Mouse (Mus musculus): ENCODE results near the gene Il4i1. TPM values are rescaled to one million over a fixed set of nuclear protein-coding genes. Genes with fewer than 3 reads are reported as not detected.

The Il4i1 gene
- total RNA-seq (2021) = 2.8 and 3.4 TPM in 2 replicates
- long read RNA-seq, partial matches to known transcripts = 1 of 16 reads
- long read RNA-seq, other reads (novel, unspliced or antisense) = 13 of 16 reads

DNA sequence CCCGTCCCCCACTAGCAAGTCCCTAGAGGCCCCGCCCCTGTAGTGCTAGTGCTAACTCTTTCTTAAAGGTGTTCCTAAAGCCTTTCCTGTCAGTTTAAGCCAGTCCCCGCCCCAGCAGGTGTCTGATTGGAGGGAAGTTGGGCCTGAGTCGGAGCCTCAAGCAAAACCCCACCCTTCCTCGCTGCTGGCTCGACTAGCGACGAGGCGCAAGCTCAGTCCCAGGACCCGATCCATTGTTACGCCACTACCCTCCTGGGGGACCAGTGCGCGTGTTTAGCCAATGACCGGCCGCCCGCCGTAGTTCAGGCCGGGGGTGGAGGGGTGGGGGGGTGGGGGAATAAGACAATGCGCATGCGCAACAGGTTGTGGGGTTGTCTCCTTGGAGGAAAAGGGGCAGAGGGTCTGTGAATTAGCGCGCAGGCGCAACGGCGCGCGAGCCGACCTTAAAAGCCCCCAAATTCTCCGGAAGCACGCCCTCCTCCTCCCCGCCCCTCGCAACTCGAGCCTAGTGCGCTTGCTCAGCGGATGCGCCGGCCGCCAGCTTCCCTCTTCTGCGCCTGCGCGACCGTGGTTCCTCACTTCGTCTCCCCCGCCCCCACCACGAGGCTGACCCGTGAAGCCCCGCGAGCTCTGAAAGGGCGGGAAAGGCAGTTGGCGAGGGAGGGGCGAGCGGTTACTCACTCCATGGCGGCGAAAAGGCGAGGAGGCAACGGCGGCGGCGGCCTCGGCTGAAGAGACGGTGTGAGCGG lies at the start of gene Il4i1, which contains the start of gene Nup62:
Il4i1 (plus strand) TSS at position 667 of the 749 bp plus-strand sequence.
Nup62 (plus strand) TSS at position 368 of the 749 bp plus-strand sequence.
- peak; percentile 99 for DNase-seq

DNA sequence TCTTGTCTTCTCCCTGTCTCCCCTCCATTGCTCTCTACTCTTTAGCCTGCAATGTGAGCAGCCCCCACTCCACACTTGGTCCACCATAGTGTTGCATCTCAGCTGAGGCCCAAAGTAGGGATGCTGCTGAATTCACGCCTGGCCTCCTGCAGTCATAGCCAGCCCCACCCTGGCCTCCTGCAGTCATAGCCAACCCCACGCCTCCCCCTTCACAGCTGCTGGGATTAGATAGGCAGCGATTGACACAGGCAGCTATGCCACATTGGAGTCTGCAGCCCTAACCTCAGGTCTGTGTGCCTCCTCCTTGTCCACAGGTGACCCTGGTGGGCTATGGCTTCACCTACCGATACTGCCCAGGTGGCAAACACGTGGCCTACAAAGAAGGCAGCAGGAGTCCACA lies 48.1 kb upstream of the Il4i1 start:
- DNase-seq = no peak

DNA sequence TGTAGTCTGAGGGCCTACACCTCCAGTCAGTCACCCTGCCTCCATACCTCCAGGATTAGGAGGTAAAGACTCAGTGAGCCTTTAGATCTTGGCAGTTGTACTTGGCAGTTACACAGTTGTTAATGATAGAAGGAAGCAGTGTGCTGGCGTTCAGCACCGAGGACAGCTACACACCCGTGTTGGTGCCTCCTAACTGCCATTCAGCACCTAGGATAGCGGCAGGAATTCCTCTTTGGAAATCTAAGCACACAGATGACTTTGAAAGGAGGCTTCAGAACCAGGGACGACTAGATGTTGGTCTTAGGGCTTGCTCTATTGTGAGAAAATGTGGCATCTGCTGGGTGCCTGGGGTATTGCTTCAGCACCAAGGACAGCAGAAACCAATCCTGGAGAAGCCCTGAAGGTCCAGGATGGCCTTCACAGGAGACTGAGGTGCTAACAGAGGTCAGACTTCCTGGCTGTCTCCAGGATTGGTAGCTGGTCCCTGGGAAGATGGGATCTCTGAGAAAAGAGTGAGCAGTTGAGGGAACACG lies 46.1 kb upstream of the Il4i1 start:
- peak; percentile 69 for DNase-seq

DNA sequence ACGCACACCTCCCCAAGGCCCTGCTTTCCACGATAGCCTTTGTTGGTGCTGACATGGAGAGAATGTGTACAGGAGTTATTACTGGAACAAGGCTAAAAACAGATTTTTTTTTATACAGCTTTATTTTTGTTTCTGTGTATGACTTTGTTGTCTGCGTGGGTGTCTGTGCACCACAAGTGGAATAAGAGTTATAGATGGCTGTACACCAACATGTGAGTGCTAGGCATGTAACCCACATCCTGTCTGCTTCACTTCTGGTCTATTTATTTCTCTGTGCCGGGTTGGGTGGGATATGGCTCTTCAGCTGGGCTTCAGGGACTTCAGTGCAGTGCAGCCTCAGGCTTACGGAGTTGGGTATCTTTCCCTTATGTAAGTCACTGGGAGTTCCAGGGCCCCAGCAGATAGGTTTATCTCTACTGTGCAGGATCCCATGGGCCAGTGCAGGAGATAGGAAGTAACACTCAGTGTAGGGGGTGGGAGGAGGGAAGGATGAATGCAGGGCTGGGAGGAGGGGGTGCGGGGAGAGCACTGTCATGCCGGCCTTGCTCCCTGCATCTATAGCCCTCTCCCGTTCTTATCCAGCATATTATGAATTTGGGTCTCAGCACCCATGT lies 43.5 kb upstream of the Il4i1 start:
- DNase-seq = no peak

DNA sequence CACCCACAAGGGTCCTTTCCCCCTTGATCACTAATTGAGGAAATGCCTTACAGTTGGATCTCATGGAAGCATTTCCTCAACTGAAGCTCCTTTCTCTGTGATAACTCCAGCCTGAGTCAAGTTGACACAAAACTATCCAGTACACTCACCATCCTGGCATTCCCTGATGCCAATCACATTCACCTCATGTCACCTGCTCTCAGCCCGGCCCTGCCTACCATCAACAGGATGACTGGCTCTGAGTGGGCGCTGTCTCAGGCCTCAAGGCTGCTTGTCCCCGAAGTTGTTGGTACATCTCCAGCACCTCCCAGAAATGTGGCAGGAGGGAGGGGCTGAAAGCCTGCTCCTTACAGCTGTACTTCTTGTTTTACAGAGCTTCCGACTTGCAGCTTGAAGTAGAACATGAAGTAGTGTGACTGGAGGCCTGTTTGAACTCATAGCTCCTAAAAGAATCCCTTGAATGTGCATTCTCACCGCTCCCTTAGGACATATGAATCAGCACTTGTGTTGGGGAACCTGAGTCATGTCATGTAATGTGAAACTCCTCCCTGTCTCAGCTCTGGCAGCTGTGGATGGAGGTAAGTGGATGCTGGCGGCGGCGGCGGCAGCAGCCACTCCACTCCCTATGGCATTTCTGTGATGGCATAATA lies 39.2 kb upstream of the Il4i1 start:
- DNase-seq = no peak

DNA sequence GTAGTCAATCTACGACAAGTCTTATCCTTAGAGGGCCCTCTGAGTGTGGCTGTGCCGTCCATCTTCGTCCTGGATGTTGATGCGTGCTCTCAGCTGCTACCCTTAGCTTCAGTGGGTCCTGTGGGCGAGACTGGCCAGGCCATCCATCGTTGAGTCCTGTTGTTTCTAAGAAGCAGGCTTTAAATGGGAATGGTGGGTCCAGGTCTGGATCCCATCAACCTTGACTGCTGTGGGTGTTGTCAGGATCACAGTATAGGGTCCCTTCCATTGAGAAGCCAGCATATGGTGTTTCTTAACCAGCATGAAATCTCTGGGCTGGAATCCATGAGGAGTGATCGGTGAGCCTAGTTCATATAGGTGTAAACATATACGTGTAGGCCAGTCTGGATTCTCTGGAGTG lies 36.1 kb upstream of the Il4i1 start:
- DNase-seq = no peak

DNA sequence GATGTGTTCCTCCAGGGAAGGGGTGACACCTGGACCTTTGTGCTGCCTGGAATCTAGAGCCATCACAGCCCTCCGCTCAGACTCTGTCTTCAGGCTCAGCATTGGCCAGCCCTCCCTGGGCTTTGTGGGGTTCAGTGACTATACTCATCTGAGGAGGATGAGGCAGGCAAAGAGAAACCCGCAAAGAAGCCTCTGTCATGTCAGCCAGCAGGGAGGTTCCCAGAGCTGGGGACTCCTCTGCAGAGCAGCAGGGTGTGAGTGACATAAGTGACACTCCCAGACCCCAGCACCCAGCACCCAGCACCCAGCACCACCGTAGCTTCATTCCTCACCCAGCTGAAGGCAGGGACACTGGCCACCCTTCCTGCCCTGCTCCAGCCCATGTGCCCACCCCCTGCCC lies 26.7 kb upstream of the Il4i1 start:
- no peak for DNase-seq

DNA sequence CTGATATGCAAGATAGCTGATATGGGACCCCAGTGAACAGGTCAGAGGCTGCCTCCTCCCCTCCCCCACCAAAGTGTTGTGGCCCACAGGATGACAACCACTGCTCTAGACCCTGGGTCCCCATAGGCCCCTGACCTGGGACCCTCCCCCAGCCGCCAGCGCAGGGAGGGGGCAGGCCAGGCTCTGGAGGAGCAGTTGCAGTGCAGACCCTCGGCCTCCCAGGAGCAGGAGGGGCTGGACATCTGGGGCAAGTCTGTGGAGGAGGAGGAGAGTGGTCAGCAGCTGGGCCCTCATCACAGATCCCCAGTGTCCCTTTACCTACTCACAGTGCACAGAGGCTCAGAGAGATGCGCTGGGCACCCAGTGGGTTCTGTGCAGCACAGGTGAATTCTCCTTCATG lies 26.1 kb upstream of the Il4i1 start:
- DNase-seq = no peak

GRCm38 (mm10) chr7:44792781-44793180 lies 23.4 kb upstream of the Il4i1 start:
- no peak for DNase-seq

- DNase-seq = no peak
These were observed 7.3 kb upstream of the Il4i1 start for GRCm38 (mm10) chr7:44808927-44809326.

DNA sequence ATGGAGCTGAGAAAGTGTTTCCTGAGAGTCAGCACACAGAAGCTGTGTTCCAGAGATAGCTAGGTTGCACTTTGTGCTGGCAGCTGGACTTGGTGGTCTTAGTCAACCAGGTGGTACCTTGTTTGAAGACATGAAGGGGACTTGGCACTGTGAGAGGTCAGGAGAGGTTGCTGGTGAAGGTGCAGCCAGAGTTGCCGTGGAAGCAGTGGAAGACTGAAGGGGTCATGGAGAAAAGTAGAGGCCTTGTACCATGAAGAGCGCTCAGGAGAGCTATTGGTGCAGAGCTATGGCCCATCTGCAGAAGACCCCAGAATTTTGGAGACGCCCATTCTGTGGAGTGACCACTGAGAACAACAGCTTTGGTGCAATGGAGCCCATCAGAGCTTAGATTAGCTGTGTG lies 6.7 kb upstream of the Il4i1 start:
- no peak for DNase-seq

DNA sequence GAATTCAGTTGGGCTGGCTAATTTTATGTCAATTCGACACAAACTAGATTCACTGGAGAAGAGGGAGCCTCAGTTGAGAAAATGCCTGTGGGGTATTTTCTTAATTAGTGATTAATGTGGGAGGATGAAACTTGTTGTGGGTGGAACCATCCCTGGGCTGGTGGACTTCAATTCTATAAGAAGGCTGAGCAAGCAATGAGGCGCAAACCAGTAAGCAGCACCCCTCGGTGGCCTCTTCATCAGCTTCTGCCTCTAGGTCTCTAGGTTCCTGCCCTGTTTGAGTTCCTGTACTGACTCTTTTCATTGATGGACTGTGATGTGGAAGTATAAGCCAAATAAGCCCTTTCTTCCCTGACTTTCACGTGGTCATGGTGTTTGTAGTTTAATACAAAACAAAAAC lies 5.8 kb upstream of the Il4i1 start:
- DNase-seq = no peak

- DNase-seq = no peak
These were observed 5.2 kb upstream of the Il4i1 start for GRCm38 (mm10) chr7:44810819-44811557.

DNA sequence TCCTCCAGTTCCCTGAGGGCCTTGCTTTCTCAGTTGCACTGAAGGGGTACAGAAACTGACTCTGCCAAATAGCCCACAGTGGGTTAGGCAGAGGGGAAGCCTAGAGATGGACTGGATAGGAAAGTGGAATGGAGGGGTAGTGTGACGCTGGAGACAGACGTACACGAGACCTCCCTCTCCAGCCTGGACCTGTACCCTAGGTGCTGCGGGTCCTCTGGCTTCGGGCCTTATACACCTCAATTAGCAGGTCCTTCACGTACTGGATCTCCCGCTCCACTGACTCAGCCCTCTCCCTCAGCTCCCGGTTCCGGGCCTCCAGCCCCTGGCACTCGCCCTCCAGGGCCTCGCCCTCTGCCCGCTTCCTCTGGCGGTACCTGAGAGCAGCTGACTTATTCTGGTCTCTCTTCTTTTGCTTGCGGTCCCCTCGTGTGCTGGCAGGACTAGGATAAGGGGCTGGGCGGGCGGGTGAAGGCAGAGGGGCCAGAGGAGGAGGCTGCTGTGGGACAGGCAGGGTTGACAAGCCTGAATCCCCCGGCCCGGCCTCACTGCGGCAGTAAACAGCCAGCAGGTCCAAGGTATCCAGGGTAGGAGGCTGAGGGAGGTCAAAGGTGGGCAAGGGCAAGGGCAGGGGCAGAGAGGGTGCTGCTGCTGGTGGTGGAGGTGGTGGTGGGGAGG lies 3.4 kb upstream of the Il4i1 start:
- DNase-seq = no peak

DNA sequence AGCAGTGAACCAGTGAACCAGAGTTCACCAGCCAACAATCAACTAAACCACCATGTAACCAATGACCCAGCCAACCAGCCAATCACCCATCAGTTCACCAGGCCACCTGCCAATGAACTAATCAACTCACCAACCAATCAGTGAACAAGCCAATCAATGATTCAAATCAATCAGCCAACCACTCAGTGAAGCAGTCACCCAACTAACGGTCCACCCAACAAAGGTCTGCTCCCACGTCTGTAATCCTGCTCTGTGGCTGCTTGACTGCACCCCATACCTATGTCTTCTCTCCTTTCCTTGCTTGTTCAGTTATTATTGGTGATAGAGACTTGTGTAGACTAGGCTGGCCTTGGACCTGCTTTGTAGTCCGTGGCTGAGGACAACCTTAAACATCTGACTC lies 2.2 kb upstream of the Il4i1 start:
- DNase-seq = no peak

GRCm38 (mm10) chr7:44814423-44814822 lies 1.8 kb upstream of the Il4i1 start:
- DNase-seq = no peak

DNA sequence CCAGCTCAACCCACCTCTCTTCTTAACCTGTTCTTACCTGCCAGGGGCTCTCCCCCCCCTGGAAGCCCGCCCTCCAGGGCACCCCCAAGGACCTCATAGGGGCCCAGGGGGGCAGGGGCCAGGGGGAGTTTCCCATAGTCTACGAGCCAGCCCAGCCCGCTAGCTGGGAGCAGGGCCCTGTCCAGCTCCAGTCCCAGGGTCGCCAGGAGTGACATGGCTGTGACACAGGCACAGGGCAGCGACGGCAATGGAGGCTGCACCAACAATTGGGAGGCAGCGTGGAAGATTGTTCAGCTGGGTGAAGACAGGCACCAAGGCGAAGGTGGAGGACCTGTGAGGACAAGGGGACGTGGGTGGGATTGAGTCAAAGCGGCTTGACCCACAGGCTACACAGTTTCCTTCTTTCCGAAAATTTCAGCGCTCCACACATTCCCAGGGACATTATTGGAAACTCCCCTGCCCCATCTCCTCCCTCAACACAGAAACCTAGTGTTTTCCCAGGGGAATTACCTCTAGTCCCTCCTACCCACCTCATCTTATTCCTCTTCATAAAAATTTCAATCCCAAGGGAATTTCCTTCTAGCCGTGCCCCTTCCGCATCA lies 1.1 kb upstream of the Il4i1 start:
- DNase-seq = no peak

GRCm38 (mm10) chr7:44816470-44817021 lies 359 bp downstream of the Il4i1 start, which contains the start of gene Atf5:
Atf5 (minus strand) TSS chr7:44816658.
- peak; percentile 70 for DNase-seq

GRCm38 (mm10) chr7:44817441-44817840 lies 1.3 kb downstream of the Il4i1 start:
- DNase-seq = no peak

GRCm38 (mm10) chr7:44818164-44818563 lies 2.0 kb downstream of the Il4i1 start:
- DNase-seq = no peak

DNA sequence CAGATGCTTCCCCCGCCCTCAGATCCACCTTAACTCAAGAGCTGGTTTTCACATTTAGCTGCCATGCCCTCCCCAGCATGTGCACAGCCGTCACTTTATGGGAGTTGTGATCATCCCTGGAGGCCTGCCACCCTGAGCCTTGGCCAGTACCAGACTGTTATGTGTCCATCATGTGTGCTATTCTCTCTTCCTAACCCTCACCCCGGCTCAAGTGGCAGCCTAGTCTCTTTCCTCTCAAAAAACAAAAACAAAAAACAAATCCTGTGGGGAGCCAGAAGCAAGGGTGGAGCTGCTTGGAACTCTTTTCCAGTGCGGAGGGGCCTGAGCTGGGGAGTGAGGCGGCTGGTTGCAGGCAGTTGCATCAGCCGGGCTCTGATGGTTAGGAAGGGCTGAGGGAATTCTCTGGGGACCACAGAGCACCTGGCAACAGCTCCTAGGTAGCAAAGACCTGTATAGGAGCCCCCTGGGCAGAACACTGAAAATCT lies 2.6 kb downstream of the Il4i1 start:
- peak; percentile 65 for DNase-seq
